Mouse (Mus musculus) liver, embryonic 11.5 days (tissue): ENCODE data around the gene Sept14. TPM values are rescaled to one million over a fixed set of nuclear protein-coding genes. Genes with fewer than 3 reads are reported as not detected.

ENCODE experiments used
- ATAC-seq: fragments of 200-750 bp; cut with Nextera tagmentation; replicated peaks from 2 replicates; pipeline ENCODE4 v1.8.0; 2017; ENCODE audit warnings: moderate number of reproducible peaks, mild to moderate bottlenecking, moderate TSS enrichment, moderate library complexity; ENCODE audit not compliant: low FRiP score
- DNase-seq: peaks from one replicate; pipeline ENCODE4 v3.0.0-alpha.2; 2017; ENCODE audit warnings: low spot score
- H3K27ac ChIP-seq: fragments of 300-500 bp; sonication (generic); 2 replicates; pipeline ENCODE4 v1.5.1; 2014; ENCODE audit warnings: mild to moderate bottlenecking, low read depth, low read length, control low read depth
- H3K27me3 ChIP-seq: fragments of 300-500 bp; sonication (generic); replicated peaks from 2 replicates; pipeline ENCODE4 v1.6.1; 2014; ENCODE audit warnings: low read length, mixed read lengths; ENCODE audit not compliant: control insufficient read depth, insufficient read depth
- H3K36me3 ChIP-seq: fragments of 300-500 bp; sonication (generic); 2 replicates; pipeline ENCODE4 v1.6.1; 2014; ENCODE audit warnings: mild to moderate bottlenecking, low read length, moderate library complexity, mixed read lengths; ENCODE audit not compliant: control insufficient read depth, insufficient read depth
- H3K4me1 ChIP-seq: fragments of 300-500 bp; sonication (generic); replicated peaks from 2 replicates; pipeline ENCODE4 v1.6.1; 2014; ENCODE audit warnings: low read length, mixed read lengths; ENCODE audit not compliant: control insufficient read depth, insufficient read depth
- H3K4me2 ChIP-seq: fragments of 300-500 bp; sonication (generic); 2 replicates; pipeline ENCODE4 v1.6.1; 2014; ENCODE audit warnings: mild to moderate bottlenecking, control low read depth, moderate library complexity
- H3K4me3 ChIP-seq: fragments of 300-500 bp; sonication (generic); 2 replicates; pipeline ENCODE4 v1.5.1; 2014; ENCODE audit warnings: low read depth, low read length, control low read depth
- H3K9ac ChIP-seq: fragments of 300-500 bp; sonication (generic); 2 replicates; pipeline ENCODE4 v1.6.1; 2014; ENCODE audit warnings: low read depth, low read length, control low read depth
- H3K9me3 ChIP-seq: fragments of 300-500 bp; sonication (generic); 2 replicates; pipeline ENCODE4 v1.6.1; 2016; ENCODE audit warnings: low read length, inconsistent platforms, mixed read lengths; ENCODE audit not compliant: control insufficient read depth
- WGBS: fragments of 180-500 bp; shearing (Covaris S2); extraction: QIAGEN DNeasy Blood & Tissue Kit; methylation state at CpG from one replicate; pipeline ENCODE4 v1.1.7; 2014; 5-methylcytosine and 5-hydroxymethylcytosine counted together
- polyA plus RNA-seq: library from polyadenylated mRNA; unstranded; fragments of >200 nt; fragmentation: Nextera tagmentation; extraction: Ambion mirVana; gene quantifications from 2 replicates; pipeline ENCODE4 v1.2.1, GENCODE M21; 2014

Sept14 gene
- polyA plus RNA-seq, 1 experiment from 2014 or later: not detected

DNA sequence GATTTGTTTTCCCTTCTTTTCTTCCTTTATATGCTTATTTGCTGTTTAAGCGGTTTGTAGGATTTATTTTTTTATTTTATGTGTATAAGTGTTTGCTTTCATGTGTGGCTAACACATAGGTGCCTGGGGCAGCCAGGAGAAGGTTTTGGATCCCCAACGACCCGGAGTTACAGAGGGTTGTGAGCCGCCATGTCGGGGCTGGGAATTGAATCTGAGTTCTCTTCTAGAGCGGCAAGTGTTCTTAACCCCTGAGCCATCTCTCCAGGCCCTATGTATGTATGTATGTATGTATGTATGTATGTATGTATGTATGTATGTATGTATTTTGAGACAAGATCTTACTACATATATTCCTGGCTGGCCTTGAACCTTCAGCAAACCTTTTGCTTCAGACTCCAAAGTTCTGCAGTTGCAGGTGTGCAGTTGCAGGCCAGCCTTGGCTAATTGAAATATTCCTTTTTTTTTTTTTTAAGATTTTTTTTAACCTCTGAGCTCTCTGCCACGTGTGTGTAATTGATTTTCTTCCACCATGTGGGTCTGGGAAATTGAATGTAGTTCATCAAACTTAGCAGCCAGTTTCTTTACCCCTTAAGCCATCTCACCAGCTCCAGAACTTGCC, 17.6 kb upstream of the Sept14 start:
- peak overlapping the region; percentile 85 for H3K4me3 ChIP-seq
- ATAC-seq: no peak
- no peaks in the 10 kb centered on the region for H3K27me3 ChIP-seq
- no peak for DNase-seq
- peak overlapping the region; percentile 96 for H3K9ac ChIP-seq
- H3K9me3 ChIP-seq: no peaks in the 10 kb centered on the region
- H3K4me2 ChIP-seq: peak overlapping the region; percentile 64
- peak overlapping the region; percentile 99 for H3K27ac ChIP-seq
- H3K4me1 ChIP-seq: peaks cover 52% of the 10 kb centered on the region
- no peaks in the 10 kb centered on the region for H3K36me3 ChIP-seq
- WGBS: 20% methylated on average over 7 of the region's 7 CpGs

DNA sequence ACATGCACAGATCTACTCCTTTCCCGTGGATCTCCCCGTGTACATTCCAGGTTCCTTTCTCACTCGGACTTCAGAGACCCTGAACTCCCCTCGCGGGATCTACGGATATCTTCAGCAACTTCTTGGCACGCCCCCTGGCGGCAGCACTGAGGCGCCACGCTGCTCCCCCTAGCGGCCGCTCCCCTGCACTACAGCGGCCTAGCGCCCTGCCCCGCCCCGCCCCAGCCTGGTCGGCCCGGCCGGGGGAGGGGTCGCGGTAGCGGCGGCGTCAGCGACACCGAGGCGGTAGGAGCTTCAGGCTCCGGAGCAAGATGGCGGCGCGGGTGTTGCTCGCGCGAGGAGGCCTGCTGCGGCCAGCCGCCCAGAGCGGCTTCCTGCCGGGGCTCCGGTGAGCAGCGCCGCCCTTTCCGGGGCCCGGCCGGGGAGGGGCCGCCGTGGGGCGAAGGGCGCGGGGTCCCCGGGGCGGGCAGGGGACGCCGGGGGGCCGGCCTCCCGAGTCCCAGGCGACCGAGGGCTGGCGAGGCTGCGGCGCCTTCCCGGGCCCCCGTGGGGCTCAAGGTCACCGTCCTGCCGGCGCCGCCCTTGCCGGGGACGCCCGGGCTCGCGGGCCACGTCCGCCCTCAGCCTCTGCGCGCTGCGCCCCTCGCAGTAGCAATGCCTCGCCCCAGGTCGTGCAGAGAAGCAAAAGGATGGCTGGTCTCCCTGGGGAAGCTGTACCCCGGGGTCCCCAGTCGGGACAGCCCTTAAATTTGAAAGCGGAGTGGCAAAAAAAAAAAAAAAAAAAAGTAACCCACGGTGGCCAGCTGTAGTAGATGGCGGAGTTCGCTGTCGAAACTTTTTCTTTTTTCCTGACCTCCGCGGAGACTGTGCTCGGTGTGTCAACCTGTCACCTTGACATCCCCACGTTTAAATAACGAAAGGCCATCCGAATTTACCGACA, 16.8 kb upstream of the Sept14 start, which contains the start of gene Nipsnap2:
Gene Nipsnap2 (plus strand): TSS at position 230 of the 940 bp plus-strand sequence.
- peaks cover 2% of the 10 kb centered on the region; the same call in 1 of the 2 replicates for H3K36me3 ChIP-seq
- WGBS: under 1% methylated on average over 88 of the region's 93 CpGs
- peaks cover 45% of the 10 kb centered on the region for H3K4me1 ChIP-seq
- peak within 1 kb of the TSS; percentile 96 for H3K9ac ChIP-seq
- peak; percentile 84 for ATAC-seq
- H3K27ac ChIP-seq: peak within 1 kb of the TSS; percentile 99
- H3K27me3 ChIP-seq: no peaks in the 10 kb centered on the region
- DNase-seq: peak; percentile 96
- peak within 1 kb of the TSS; percentile 64 for H3K4me2 ChIP-seq
- peak within 1 kb of the TSS; percentile 85 for H3K4me3 ChIP-seq
- H3K9me3 ChIP-seq: no peaks in the 10 kb centered on the region

DNA sequence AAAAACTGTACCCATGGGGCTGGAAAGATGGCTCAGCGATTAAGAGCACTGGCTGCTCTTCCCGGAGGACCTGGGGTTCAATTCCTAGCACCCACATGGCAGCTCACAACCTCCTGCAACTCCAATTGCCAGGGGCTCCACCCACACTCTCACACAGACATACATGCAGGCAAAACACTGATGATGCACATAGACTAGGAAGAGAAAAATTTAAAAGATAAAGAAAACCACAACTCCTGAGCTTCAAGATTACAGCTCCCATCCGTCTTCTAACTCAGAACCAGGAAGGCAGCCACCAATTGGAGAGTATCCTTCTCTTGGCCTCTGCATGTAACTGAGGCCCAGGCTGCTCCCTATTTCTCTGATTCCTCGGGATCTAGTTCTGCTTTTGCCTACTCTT, 16.0 kb upstream of the Sept14 start:
- H3K9me3 ChIP-seq: no peaks in the 10 kb centered on the region

DNA sequence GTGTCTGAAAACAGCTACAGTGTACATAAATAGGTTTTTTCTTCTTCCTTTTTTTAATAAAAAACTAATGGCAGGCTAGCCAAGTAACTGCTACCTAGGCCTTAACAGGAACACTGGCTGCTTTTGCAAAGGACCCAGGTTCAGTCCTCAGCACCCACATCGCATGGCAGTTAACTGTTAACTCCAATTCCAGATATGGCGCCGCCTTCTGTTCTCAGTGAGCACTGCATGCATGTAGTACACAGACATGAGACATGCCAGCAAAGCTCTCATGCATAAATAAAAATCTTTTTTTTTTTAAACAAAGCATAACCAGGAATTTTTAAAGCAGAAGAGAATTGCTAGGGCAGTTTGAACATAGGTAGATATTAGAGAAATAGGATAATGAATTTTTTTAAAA, 11.9 kb upstream of the Sept14 start:
- Histone ChIP-seq H3K27ac (no peak overlapping the region), H3K9me3 (no peaks in the 10 kb centered on the region), H3K36me3 (peaks cover 28% of the 10 kb centered on the region), H3K9ac (no peak overlapping the region), H3K4me3 (no peak overlapping the region), H3K4me1 (peaks cover 15% of the 10 kb centered on the region), H3K4me2 (no peak overlapping the region), H3K27me3 (no peaks in the 10 kb centered on the region)
- DNase-seq: no peak
- no peak for ATAC-seq
- 82% methylated on average over 3 of the region's 3 CpGs for WGBS

More for the DNA sequence above, 16.0 kb upstream of the Sept14 start:
- Histone ChIP-seq H3K4me3 (peak overlapping the region; percentile 85), H3K4me1 (peaks cover 36% of the 10 kb centered on the region), H3K36me3 (peaks cover 8% of the 10 kb centered on the region; the same call in 1 of the 2 replicates), H3K4me2 (peak overlapping the region; percentile 64), H3K27me3 (no peaks in the 10 kb centered on the region), H3K9ac (peak overlapping the region; percentile 96), H3K27ac (peak overlapping the region; percentile 99)
- peak; percentile 63 for ATAC-seq
- WGBS: 22% methylated on average over 4 of the region's 4 CpGs
- no peak for DNase-seq

DNA sequence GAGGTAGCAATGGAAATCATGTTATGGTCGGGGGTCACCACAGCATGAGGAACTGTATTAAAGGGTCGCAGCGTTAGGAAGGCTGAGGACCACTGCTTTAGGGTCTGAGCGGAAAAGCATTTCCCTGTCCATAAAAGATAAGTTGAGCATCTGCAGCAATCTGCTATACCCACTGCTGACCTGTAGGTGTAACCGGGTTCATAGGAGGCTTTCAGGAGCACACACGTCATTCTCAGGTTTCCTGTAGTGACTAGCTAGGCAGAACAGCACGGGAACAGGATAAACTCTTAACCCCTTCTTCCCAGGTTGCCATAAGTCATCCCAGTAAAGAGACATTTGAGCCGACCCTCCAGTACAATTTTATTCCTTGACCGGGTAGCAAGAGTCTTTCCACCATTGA, 8.7 kb upstream of the Sept14 start:
- Histone ChIP-seq H3K27ac (no peak overlapping the region), H3K36me3 (peaks cover 28% of the 10 kb centered on the region), H3K27me3 (no peaks in the 10 kb centered on the region), H3K4me2 (no peak overlapping the region), H3K4me3 (no peak overlapping the region), H3K9ac (no peak overlapping the region), H3K9me3 (no peaks in the 10 kb centered on the region), H3K4me1 (peaks cover 6% of the 10 kb centered on the region)
- 79% methylated on average over 9 of the region's 9 CpGs for WGBS
- DNase-seq (no peak), ATAC-seq (no peak)

- H3K4me1 ChIP-seq: peaks cover 6% of the 10 kb centered on the region
- peak within 1 kb of the TSS; percentile 93 for H3K4me2 ChIP-seq
- ATAC-seq (peak; percentile 96), DNase-seq (peak; percentile 92)
- H3K4me3 ChIP-seq: peak within 1 kb of the TSS; percentile 87
- H3K9me3 ChIP-seq: no peaks in the 10 kb centered on the region
- under 1% methylated on average over 33 of the region's 33 CpGs for WGBS
- no peaks in the 10 kb centered on the region for H3K27me3 ChIP-seq
- peaks cover 28% of the 10 kb centered on the region for H3K36me3 ChIP-seq
- H3K9ac ChIP-seq: peak within 1 kb of the TSS; percentile 89
- peak within 1 kb of the TSS; percentile 74 for H3K27ac ChIP-seq
Measured at GRCm38 (mm10) chr5:129715326-129715861, 7.1 kb upstream of the Sept14 start, which contains the start of gene Mrps17. Mrps17 (plus strand) TSS chr5:129715497.

DNA sequence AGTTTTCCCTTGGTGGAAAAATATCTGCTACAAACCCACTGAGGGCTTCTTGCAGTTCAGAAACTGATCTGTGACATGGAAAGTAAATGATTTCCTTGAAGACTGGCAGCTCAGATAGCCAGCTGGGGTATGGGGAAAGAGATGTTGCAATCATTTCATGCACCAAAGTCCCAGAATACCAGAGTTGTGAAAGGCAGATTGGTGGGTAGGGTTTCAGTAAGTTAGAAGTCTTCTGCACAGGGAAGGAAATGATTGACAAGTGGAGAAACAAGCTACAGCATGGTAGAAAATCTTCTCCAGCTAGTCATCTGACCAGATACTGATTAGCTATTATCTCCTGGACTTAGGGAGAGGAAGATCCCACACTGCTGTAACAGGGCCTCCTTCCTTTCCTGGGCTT, 4.9 kb downstream of the Sept14 start:
- DNase-seq: no peak
- H3K4me2 ChIP-seq: no peak overlapping the region
- H3K27me3 ChIP-seq: peaks cover 5% of the 10 kb centered on the region; the same call in 1 of the 2 replicates
- H3K9ac ChIP-seq: no peak overlapping the region
- no peaks in the 10 kb centered on the region for H3K4me1 ChIP-seq
- ATAC-seq: no peak
- no peak overlapping the region for H3K4me3 ChIP-seq
- no peaks in the 10 kb centered on the region for H3K9me3 ChIP-seq
- no peaks in the 10 kb centered on the region for H3K36me3 ChIP-seq
- H3K27ac ChIP-seq: no peak overlapping the region

DNA sequence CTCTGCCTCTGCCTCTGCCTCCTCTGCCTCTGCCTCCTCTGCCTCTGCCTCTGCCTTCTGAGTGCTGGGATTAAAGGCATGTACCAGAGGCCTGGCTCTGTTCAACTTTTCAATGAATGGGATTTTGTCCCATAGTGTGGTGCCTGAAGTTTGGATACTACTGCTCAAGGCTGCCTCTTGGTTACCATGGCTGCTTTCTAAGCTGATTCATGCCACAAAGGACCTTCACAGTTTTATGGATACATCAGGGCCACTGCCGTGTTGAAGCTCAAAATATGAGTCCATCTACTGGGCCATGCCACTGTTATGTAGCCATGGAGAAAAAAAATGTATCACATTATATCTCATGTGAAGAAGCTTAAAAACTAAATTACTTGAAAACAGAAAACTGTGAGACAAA, 6.6 kb downstream of the Sept14 start:
- WGBS: 74% methylated on average over 1 of the region's 1 CpGs
- no peak overlapping the region for H3K27ac ChIP-seq
- no peak overlapping the region for H3K4me2 ChIP-seq
- no peak overlapping the region for H3K9ac ChIP-seq
- H3K9me3 ChIP-seq: no peaks in the 10 kb centered on the region
- H3K36me3 ChIP-seq: no peaks in the 10 kb centered on the region
- no peak for ATAC-seq
- DNase-seq: no peak
- peaks cover 5% of the 10 kb centered on the region; the same call in 1 of the 2 replicates for H3K27me3 ChIP-seq
- no peak overlapping the region for H3K4me3 ChIP-seq
- no peaks in the 10 kb centered on the region for H3K4me1 ChIP-seq
